Mouse (Mus musculus): ENCODE results near the gene Map3k21.

Gene Map3k21

GRCm38 (mm10) chr8:125914386-125914785 is 4.1 kb downstream of the Map3k21 start:
- DNase-seq (ENCODE audit: low spot score in 2 of 2) = no peak

DNA sequence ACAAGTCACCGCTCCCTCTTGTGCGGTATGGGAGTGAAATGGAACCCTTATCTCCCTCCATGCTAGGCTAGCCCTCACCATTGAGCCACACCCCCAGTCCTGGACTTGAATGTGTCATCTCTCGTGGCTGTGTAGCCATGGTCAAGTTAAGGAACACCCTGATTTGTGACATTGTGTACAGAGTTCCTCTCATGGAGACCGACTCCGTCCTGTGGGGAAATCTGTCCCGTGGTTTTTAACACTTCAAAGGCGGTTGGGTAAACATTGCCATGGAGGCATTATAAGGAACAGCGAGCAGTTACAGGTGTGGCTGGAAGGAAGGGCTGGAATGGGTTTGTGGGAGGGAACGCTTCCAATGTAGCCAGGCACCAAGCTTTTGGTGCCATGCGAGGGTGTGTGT is 6.8 kb downstream of the Map3k21 start:
- no peak for DNase-seq (ENCODE audit: low spot score in 2 of 2)

GRCm38 (mm10) chr8:125918719-125919118 is 8.5 kb downstream of the Map3k21 start:
- DNase-seq (ENCODE audit: low spot score in 2 of 2) = no peak

GRCm38 (mm10) chr8:125919560-125919959 is 9.3 kb downstream of the Map3k21 start:
- no peak for DNase-seq (ENCODE audit: low spot score in 2 of 2)

GRCm38 (mm10) chr8:125920281-125920680 is 10.0 kb downstream of the Map3k21 start:
- DNase-seq (ENCODE audit: low spot score in 2 of 2) = no peak

GRCm38 (mm10) chr8:125920761-125921160 is 10.5 kb downstream of the Map3k21 start:
- no peak for DNase-seq (ENCODE audit: low spot score in 2 of 2)

- DNase-seq (ENCODE audit: low spot score in 2 of 2) = no peak
Observed at GRCm38 (mm10) chr8:125922333-125922732, 12.1 kb downstream of the Map3k21 start.

GRCm38 (mm10) chr8:125926636-125927035 is 16.4 kb downstream of the Map3k21 start:
- DNase-seq (ENCODE audit: low spot score in 2 of 2) = no peak

DNA sequence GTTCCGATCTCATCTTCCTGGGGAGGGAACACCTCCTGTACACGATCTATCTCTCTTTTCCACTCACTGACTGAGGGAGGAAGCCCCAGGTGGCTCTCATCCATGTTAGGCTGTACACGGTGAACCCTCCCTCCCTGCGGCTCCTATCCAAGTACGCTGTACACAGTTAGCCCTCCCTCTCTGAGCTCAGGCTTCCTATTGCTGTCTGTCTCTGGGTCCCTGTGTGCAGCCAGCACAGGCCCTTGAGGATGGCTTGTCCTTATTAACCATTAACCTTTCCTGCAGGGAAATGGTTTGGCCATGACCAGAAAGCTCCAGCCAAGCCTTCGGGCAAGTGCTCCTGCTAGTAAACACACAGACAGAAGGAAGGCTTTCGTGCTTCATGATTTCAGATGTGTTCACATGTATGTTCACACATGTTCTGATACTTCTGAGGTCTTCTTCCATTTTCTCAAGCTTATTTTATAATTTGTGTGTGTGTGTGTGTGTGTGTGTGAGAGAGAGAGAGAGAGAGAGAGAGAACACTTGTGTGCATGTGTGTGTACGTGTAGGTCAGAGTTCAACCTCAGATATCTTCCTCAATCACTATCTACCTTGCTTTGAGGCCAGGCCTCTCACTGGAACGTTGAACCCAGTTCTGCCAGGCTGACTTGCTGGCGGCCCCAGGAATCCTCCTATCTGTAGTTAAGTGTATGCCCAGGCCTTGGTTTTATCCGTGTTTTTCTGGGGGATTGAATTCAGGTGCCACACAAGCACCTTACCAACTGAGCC is 20.2 kb downstream of the Map3k21 start:
- DNase-seq (ENCODE audit: low spot score in 2 of 2) = no peak

GRCm38 (mm10) chr8:125931822-125932221 is 21.6 kb downstream of the Map3k21 start:
- no peak for DNase-seq (ENCODE audit: low spot score in 2 of 2)

- no peak for DNase-seq (ENCODE audit: low spot score in 2 of 2)
Observed at GRCm38 (mm10) chr8:125935649-125936048, 25.4 kb downstream of the Map3k21 start.

DNA sequence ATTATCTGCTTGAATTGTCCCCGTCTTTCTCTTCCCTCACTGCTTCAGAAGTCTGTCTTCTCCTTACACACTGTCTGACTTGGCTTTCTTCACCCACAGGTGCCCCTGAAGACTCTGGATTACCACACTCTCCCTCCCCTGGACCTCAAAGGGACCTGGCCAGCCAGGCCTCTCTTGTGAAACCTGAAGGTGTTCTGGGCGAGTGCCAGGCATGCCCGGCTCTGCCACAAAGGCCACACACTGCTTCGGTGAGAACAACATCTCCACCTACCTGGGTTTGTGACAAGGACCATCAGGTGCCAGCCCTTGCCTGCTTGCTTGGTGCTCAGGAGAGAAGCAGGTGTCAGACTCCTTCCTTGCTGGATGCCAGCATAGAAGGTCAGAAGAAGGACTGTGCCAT is 34.3 kb downstream of the Map3k21 start:
- no peak for DNase-seq (ENCODE audit: low spot score in 2 of 2)

- no peak for DNase-seq (ENCODE audit: low spot score in 2 of 2)
Observed at GRCm38 (mm10) chr8:125948696-125949308, 38.6 kb downstream of the Map3k21 start.

GRCm38 (mm10) chr8:125950007-125950940 is 40.0 kb downstream of the Map3k21 start:
- peak; percentile 80 to 84 for DNase-seq (ENCODE audit: low spot score in 2 of 2)

DNA sequence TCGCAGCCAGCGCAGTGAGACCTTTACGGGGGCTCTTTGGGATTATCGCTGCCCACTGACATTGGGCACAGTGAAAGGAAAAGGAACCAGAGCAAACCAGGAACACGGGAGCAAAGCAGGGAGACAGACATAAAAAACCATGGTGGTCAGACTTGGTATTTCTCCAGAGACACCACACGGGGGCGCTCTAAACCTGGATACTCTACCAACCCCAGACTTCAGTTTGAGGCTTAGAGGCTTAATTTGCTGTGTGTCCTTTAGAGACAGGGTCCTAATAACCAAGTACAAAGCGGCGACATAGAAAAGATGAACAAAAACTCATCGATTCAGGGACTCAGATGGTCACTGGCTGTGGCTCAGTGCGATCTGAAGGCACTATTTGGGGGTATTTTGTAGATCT is 45.4 kb downstream of the Map3k21 start:
- no peak for DNase-seq (ENCODE audit: low spot score in 2 of 2)

DNA sequence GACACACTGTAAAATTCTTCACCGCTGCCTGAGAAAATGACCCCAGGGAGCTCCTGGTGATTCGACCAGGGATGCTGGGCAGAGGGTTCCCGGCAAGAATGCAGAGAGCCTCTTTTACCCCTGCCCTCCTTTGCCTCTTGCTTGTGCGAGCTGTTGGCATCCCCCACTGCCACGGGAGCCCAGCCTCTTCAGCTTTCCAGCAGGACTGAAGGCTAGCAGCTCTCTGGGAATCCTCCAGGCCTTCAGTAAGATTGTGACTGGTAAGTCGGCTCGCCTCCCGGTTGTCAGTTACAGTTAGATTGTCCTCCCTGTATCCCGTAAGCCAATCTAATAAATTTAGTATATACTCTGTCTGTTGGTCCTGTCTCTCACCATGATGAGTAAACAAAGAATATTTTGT is 46.5 kb downstream of the Map3k21 start:
- no peak for DNase-seq (ENCODE audit: low spot score in 2 of 2)

DNA sequence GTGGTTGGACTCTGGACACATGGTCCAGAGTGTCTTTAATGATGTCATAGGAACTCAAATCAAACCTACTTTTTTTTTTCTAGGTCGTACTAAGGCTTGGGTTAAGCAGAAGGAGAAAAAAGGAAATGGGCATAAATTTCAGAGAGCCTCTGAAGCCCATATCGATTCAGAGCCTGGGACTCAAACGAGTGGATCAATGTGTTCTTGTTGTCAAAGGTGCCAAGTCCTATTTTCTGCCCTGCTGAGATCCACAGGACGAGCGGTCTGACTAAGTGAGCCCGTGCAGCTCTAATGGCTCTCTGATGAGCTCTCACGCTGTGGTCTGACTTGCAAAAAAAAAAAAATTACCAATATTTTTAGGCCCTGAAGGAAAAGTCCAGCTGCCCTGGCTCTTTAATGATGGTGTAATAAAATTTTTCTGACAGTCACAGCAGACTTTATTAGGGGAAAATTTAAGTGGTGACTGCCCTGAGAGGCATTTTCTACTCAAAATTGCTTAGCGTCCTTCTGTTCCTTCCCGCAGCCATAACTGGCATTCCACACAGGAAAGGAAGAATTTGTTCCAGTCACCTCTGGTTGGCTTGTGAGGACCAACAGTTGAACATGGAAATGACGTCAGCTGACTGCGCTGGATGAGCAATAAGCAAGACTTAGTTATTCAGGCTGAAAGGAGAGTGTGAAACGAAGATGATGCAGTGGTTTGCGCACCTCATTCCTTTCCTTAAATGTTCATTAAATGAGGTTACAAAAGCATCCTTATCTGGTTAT is 47.2 kb downstream of the Map3k21 start:
- DNase-seq (ENCODE audit: low spot score in 2 of 2) = no peak

DNA sequence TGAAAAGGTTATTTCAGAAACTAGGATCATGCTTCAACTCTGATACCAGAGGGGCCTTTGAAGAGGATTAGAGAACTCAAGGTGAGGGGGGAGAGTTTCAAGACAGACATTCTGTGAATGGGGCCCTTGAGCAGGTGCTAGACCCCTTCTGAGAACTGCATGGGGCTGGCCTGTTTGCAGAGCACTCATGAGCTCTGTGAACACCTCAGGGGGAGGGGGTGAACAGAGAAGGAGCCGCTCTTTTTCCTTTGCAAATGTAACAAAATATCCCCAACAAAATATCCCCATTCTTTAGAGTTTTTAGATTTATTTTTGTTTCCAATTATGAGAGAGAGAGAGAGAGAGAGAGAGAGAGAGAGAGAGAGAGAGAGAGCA is 47.7 kb downstream of the Map3k21 start:
- no peak for DNase-seq (ENCODE audit: low spot score in 2 of 2)

DNA sequence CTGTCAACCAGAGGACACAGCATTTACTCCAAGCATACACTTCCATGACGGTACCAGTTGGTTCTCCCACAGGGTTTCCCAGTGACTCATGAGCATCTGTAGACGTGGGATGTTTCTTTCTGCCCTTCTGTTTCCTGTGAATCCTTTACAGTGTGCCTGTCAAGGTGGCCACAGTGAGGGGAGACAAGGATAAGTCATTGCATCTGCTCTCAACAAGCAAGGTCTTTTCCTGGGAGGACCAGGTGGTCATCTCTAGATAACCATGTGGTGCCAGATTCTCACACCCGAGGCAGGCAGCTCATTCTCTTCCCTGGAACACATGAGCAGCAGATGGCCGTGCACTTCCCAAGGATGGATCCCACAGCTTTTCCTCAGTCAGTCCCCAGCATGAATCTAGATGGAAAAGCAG is 49.1 kb downstream of the Map3k21 start:
- no peak for DNase-seq (ENCODE audit: low spot score in 2 of 2)

DNA sequence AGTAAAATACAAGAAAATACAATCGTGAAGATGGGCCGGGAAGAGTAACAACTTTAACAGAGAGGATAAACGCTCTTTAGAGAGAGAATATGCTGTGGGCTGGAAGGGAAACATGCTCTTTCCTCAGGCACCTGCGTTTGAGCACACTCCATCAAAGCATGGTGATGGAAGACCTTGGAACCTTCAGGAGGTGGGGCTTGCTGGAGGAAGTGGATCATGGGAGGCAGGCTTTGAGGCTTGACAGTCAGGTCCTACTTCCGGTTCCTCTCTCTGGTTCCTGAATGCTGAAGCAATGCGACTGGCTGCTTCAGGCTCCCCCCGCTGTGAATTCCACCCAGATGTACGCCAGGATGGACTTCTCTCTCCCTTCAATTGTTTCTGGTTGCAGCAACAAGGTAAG is 49.8 kb downstream of the Map3k21 start:
- DNase-seq (ENCODE audit: low spot score in 2 of 2) = no peak

GRCm38 (mm10) chr8:125961790-125962189 is 51.5 kb downstream of the Map3k21 start:
- DNase-seq (ENCODE audit: low spot score in 2 of 2) = no peak

- no peak for DNase-seq (ENCODE audit: low spot score in 2 of 2)
Observed at GRCm38 (mm10) chr8:125963807-125964211, 53.6 kb downstream of the Map3k21 start.

All from heart, adult 9 months (tissue).